Mouse (Mus musculus): ENCODE measurements around the gene Gm5114. TPM values are rescaled to one million over a fixed set of nuclear protein-coding genes. Genes with fewer than 3 reads are reported as not detected.
A peak's percentile ranks its signal among the peaks of the same experiment; 100 is the strongest.
"Not testable (repeated sequence)": the region's sequence is repeated elsewhere in the genome, so short reads cannot be mapped to it uniquely, and the experiment has no call there.

Gene Gm5114
- polyA plus RNA-seq (2014; fragmentation: Nextera tagmentation; extraction: Ambion mirVana) = not detected in 2 replicates

- not testable (repeated sequence) for H3K27me3 ChIP-seq (ENCODE audit: control insufficient read depth, insufficient read depth, low read length); H3K27ac ChIP-seq (ENCODE audit: low read depth, low read length); DNase-seq (ENCODE audit: low spot score); H3K9ac ChIP-seq (ENCODE audit: low read depth, low read length); H3K36me3 ChIP-seq (ENCODE audit: control insufficient read depth, insufficient read depth, low read length); H3K4me1 ChIP-seq (replicated peaks; ENCODE audit: control insufficient read depth, insufficient read depth, low read length); ATAC-seq (ENCODE audit: low FRiP score); H3K4me3 ChIP-seq (ENCODE audit: low read depth, low read length); H3K4me2 ChIP-seq (replicated peaks; ENCODE audit: low read depth, low read length); H3K9me3 ChIP-seq (ENCODE audit: control insufficient read depth, low read length)
- 69% methylated on average over 1 of the region's 1 CpGs for WGBS
Measured at GRCm38 (mm10) chr7:39413060-39413459, at the start of gene Gm5114. Gm5114 (minus strand) TSS chr7:39413160.

- Histone ChIP-seq H3K9ac (ENCODE audit: low read depth, low read length) (no peak overlapping the region), H3K4me2 (replicated peaks; ENCODE audit: low read depth, low read length) (no peak overlapping the region), H3K27me3 (ENCODE audit: control insufficient read depth, insufficient read depth, low read length) (no peaks in the 10 kb centered on the region), H3K9me3 (ENCODE audit: control insufficient read depth, low read length) (no peaks in the 10 kb centered on the region), H3K4me3 (ENCODE audit: low read depth, low read length) (no peak overlapping the region), H3K27ac (ENCODE audit: low read depth, low read length) (no peak overlapping the region), H3K36me3 (ENCODE audit: control insufficient read depth, insufficient read depth, low read length) (no peaks in the 10 kb centered on the region; the same call in 1 of the 2 replicates), H3K4me1 (replicated peaks; ENCODE audit: control insufficient read depth, insufficient read depth, low read length) (no peaks in the 10 kb centered on the region)
- no peak for ATAC-seq (ENCODE audit: low FRiP score)
- peak; percentile 10 for DNase-seq (ENCODE audit: low spot score)
- WGBS = 36% methylated on average over 6 of the region's 6 CpGs
Measured at GRCm38 (mm10) chr7:39455806-39456205, 42.8 kb upstream of the Gm5114 start.

DNA sequence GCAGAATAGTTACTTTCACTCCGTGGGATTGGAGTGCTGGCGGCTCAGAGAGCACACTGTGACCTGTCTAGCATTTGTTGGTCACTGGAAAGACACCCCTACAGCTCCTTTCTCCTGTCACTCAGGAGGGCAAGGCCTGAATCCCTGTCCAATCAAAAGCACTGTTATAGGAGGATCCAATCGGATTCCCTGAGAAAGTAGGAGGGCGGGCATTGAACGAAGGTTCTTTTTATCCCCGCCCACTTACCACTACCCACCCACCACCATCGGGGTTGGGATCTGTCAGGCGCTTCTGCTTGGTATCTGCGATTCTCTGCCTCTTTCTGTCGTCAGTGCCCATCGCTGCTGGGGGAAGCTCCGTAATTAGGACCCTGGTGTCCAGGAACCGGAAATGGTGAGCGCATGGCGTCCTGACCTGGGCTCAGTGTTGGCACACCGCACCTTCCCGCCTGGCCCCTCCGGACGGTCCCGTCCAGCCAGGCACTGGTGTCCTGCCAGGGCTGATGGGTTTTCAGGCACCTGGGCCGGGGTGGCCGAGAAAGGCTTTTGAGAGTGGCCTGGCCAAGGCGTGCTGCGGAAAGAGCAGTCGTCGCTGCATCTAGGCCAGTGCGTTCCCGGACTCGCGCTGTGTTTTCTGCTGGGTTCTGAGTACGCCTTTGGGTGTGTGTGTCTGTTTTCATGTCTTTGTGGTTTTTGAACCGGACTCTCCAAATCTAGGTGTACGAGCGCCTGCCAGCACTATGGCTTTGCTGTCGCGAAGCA lies 36.5 kb upstream of the Gm5114 start:
- H3K27ac ChIP-seq (ENCODE audit: low read depth, low read length) = no peak overlapping the region
- peak; percentile 90 for DNase-seq (ENCODE audit: low spot score)

GRCm38 (mm10) chr7:39448626-39449242 lies 35.8 kb upstream of the Gm5114 start:
- DNase-seq (ENCODE audit: low spot score) (no peak), ATAC-seq (ENCODE audit: low FRiP score) (peak; percentile 36)
- H3K9ac ChIP-seq (ENCODE audit: low read depth, low read length) = no peak overlapping the region
- peak overlapping the region; percentile 61 for H3K4me3 ChIP-seq (ENCODE audit: low read depth, low read length)
- 65% methylated on average over 11 of the region's 11 CpGs for WGBS
- no peaks in the 10 kb centered on the region for H3K9me3 ChIP-seq (ENCODE audit: control insufficient read depth, low read length)
- peak overlapping the region; percentile 62; the same call in 1 of the 2 replicates for H3K4me2 ChIP-seq (replicated peaks; ENCODE audit: low read depth, low read length)
- no peaks in the 10 kb centered on the region for H3K27me3 ChIP-seq (ENCODE audit: control insufficient read depth, insufficient read depth, low read length)
- peaks cover 3% of the 10 kb centered on the region; the same call in 1 of the 2 replicates for H3K4me1 ChIP-seq (replicated peaks; ENCODE audit: control insufficient read depth, insufficient read depth, low read length)
- H3K27ac ChIP-seq (ENCODE audit: low read depth, low read length) = no peak overlapping the region
- no peaks in the 10 kb centered on the region; the same call in 1 of the 2 replicates for H3K36me3 ChIP-seq (ENCODE audit: control insufficient read depth, insufficient read depth, low read length)

More for the DNA sequence above, 36.5 kb upstream of the Gm5114 start:
- 2% methylated on average over 36 of the region's 36 CpGs for WGBS
- H3K36me3 ChIP-seq (ENCODE audit: control insufficient read depth, insufficient read depth, low read length) = no peaks in the 10 kb centered on the region; the same call in 1 of the 2 replicates
- peak overlapping the region; percentile 81 for H3K9ac ChIP-seq (ENCODE audit: low read depth, low read length)
- H3K4me3 ChIP-seq (ENCODE audit: low read depth, low read length) = peak overlapping the region; percentile 61
- H3K27me3 ChIP-seq (ENCODE audit: control insufficient read depth, insufficient read depth, low read length) = no peaks in the 10 kb centered on the region
- peak; percentile 100 for ATAC-seq (ENCODE audit: low FRiP score)
- peaks cover 3% of the 10 kb centered on the region; the same call in 1 of the 2 replicates for H3K4me1 ChIP-seq (replicated peaks; ENCODE audit: control insufficient read depth, insufficient read depth, low read length)
- H3K4me2 ChIP-seq (replicated peaks; ENCODE audit: low read depth, low read length) = peak overlapping the region; percentile 62
- no peaks in the 10 kb centered on the region for H3K9me3 ChIP-seq (ENCODE audit: control insufficient read depth, low read length)

- Histone ChIP-seq H3K27me3 (ENCODE audit: control insufficient read depth, insufficient read depth, low read length) (no peaks in the 10 kb centered on the region), H3K4me1 (replicated peaks; ENCODE audit: control insufficient read depth, insufficient read depth, low read length) (no peaks in the 10 kb centered on the region), H3K9ac (ENCODE audit: low read depth, low read length) (no peak overlapping the region), H3K4me2 (replicated peaks; ENCODE audit: low read depth, low read length) (no peak overlapping the region), H3K9me3 (ENCODE audit: control insufficient read depth, low read length) (no peaks in the 10 kb centered on the region), H3K27ac (ENCODE audit: low read depth, low read length) (no peak overlapping the region), H3K36me3 (ENCODE audit: control insufficient read depth, insufficient read depth, low read length) (no peaks in the 10 kb centered on the region), H3K4me3 (ENCODE audit: low read depth, low read length) (no peak overlapping the region)
- no peak for DNase-seq (ENCODE audit: low spot score)
- WGBS = 47% methylated on average over 2 of the region's 2 CpGs
- ATAC-seq (ENCODE audit: low FRiP score) = no peak
Measured at GRCm38 (mm10) chr7:39441237-39441636, 28.3 kb upstream of the Gm5114 start.

DNA sequence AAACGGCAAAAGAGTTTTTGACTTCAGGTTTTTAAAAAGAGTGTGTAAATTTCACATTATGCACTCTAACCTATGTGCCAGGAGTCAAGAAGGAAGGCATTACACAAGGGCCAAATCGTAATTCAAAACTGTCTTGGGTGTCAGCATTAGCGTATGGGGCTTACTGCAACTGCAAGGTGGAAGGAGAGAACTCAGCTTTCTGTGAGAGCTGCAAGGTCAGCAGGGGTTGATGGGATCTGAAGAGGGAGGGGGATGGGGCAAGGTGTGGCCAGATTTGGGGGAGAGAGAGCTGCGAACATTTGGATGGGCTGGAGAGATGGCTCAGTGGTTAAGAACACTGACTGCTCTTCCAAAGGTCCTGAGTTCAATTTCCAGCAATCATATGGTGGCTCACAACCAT lies 27.4 kb upstream of the Gm5114 start:
- H3K4me1 ChIP-seq (replicated peaks; ENCODE audit: control insufficient read depth, insufficient read depth, low read length) = no peaks in the 10 kb centered on the region
- WGBS = 78% methylated on average over 4 of the region's 4 CpGs
- no peak for DNase-seq (ENCODE audit: low spot score)
- ATAC-seq (ENCODE audit: low FRiP score) = no peak
- no peak overlapping the region for H3K4me3 ChIP-seq (ENCODE audit: low read depth, low read length)
- no peaks in the 10 kb centered on the region for H3K9me3 ChIP-seq (ENCODE audit: control insufficient read depth, low read length)
- no peak overlapping the region for H3K27ac ChIP-seq (ENCODE audit: low read depth, low read length)
- no peaks in the 10 kb centered on the region for H3K36me3 ChIP-seq (ENCODE audit: control insufficient read depth, insufficient read depth, low read length)
- H3K4me2 ChIP-seq (replicated peaks; ENCODE audit: low read depth, low read length) = no peak overlapping the region
- H3K27me3 ChIP-seq (ENCODE audit: control insufficient read depth, insufficient read depth, low read length) = no peaks in the 10 kb centered on the region
- H3K9ac ChIP-seq (ENCODE audit: low read depth, low read length) = no peak overlapping the region

Other genes starting within 250 kb of the Gm5114 start
- 3.4 and 4.3 TPM in 2 replicates for gene Zfp619, start 104.6 kb upstream of the Gm5114 start, polyA plus RNA-seq (2014; fragmentation: Nextera tagmentation; extraction: Ambion mirVana)

Measured in hindbrain, embryonic 11.5 days (tissue).